Mouse (Mus musculus) liver, embryonic 13.5 days (tissue): ENCODE data around the gene Igfals. TPM values are rescaled to one million over a fixed set of nuclear protein-coding genes. Genes with fewer than 3 reads are reported as not detected.

Experiments used
- ATAC-seq: fragments of 200-750 bp; cut with Nextera tagmentation; 2 replicates; pipeline ENCODE4 v1.8.0; 2017; ENCODE audit warnings: low read depth, mild to moderate bottlenecking, moderate number of reproducible peaks, moderate library complexity
- DNase-seq: peaks from one replicate; pipeline ENCODE4 v3.0.0; 2022
- H3K27ac ChIP-seq: fragments of 300-500 bp; sonication (generic); 2 replicates; pipeline ENCODE4 v1.5.1; 2015; ENCODE audit warnings: moderate library complexity, mild to moderate bottlenecking, inconsistent platforms
- H3K27me3 ChIP-seq: fragments of 300-500 bp; sonication (generic); 2 replicates; pipeline ENCODE4 v1.6.1; 2015; ENCODE audit warnings: mild to moderate bottlenecking, inconsistent platforms
- H3K36me3 ChIP-seq: fragments of 300-500 bp; sonication (generic); 2 replicates; pipeline ENCODE4 v1.6.1; 2015; ENCODE audit warnings: mild to moderate bottlenecking, inconsistent platforms
- H3K4me1 ChIP-seq: fragments of 300-500 bp; sonication (generic); replicated peaks from 2 replicates; pipeline ENCODE4 v1.6.1; 2015; ENCODE audit warnings: inconsistent platforms
- H3K4me2 ChIP-seq: fragments of 300-500 bp; sonication (generic); 2 replicates; pipeline ENCODE4 v1.6.1; 2015; ENCODE audit warnings: inconsistent platforms, mild to moderate bottlenecking, moderate library complexity
- H3K4me3 ChIP-seq: fragments of 300-500 bp; sonication (generic); replicated peaks from 2 replicates; pipeline ENCODE4 v1.5.1; 2015; ENCODE audit warnings: mild to moderate bottlenecking, inconsistent platforms
- H3K9ac ChIP-seq: fragments of 300-500 bp; sonication (generic); 2 replicates; pipeline ENCODE4 v1.6.1; 2015; ENCODE audit warnings: mild to moderate bottlenecking, inconsistent platforms
- H3K9me3 ChIP-seq: fragments of 300-500 bp; sonication (generic); replicated peaks from 2 replicates; pipeline ENCODE4 v1.6.1; 2016; ENCODE audit warnings: inconsistent platforms
- WGBS: fragments of 180-500 bp; shearing (Covaris S2); methylation state at CpG from one replicate; pipeline ENCODE4 v1.1.7; 2015; ENCODE audit not compliant: insufficient replicate concordance; 5-methylcytosine and 5-hydroxymethylcytosine counted together
- polyA plus RNA-seq: library from polyadenylated mRNA; unstranded; fragments of >200 nt; fragmentation: Nextera tagmentation; extraction: Ambion mirVana; gene quantifications from 2 replicates; pipeline ENCODE4 v1.2.1, GENCODE M21; 2015

The Igfals gene
- polyA plus RNA-seq, 1 experiment from 2014 or later: 5.1 TPM

GRCm38 (mm10) chr17:24903767-24904166 lies 38.0 kb downstream of the Igfals start:
- H3K36me3 ChIP-seq: peaks cover 99% of the 10 kb centered on the region
- H3K9ac ChIP-seq: peak overlapping the region; percentile 67
- peaks cover 49% of the 10 kb centered on the region for H3K4me1 ChIP-seq
- no peaks in the 10 kb centered on the region for H3K9me3 ChIP-seq
- no peak overlapping the region; the same call in 1 of the 2 replicates for H3K4me2 ChIP-seq
- H3K27ac ChIP-seq: peak overlapping the region; percentile 98
- no peak overlapping the region for H3K4me3 ChIP-seq
- 86% methylated on average over 9 of the region's 9 CpGs for WGBS
- no peaks in the 10 kb centered on the region for H3K27me3 ChIP-seq
- DNase-seq: no peak
- ATAC-seq: no peak

- 95% methylated on average over 2 of the region's 2 CpGs for WGBS
- Histone ChIP-seq H3K4me2 (no peak overlapping the region), H3K9ac (peak overlapping the region; percentile 6; the same call in 1 of the 2 replicates), H3K27ac (peak overlapping the region; percentile 43; the same call in 1 of the 2 replicates), H3K4me3 (no peak overlapping the region), H3K36me3 (peaks cover 99% of the 10 kb centered on the region), H3K9me3 (no peaks in the 10 kb centered on the region), H3K27me3 (no peaks in the 10 kb centered on the region), H3K4me1 (peaks cover 26% of the 10 kb centered on the region)
- DNase-seq: no peak
- no peak for ATAC-seq
Measured at GRCm38 (mm10) chr17:24907591-24907990, 41.8 kb downstream of the Igfals start.

GRCm38 (mm10) chr17:24913984-24914383 lies 48.2 kb downstream of the Igfals start:
- Histone ChIP-seq H3K9ac (no peak overlapping the region), H3K36me3 (peaks cover 98% of the 10 kb centered on the region), H3K4me2 (no peak overlapping the region), H3K9me3 (no peaks in the 10 kb centered on the region), H3K4me3 (no peak overlapping the region), H3K27me3 (no peaks in the 10 kb centered on the region), H3K4me1 (no peaks in the 10 kb centered on the region), H3K27ac (no peak overlapping the region)
- DNase-seq: no peak
- no peak for ATAC-seq

- ATAC-seq (no peak), DNase-seq (no peak)
- 87% methylated on average over 1 of the region's 1 CpGs for WGBS
- H3K27ac ChIP-seq: no peak overlapping the region
- no peak overlapping the region for H3K4me2 ChIP-seq
- no peaks in the 10 kb centered on the region for H3K27me3 ChIP-seq
- no peaks in the 10 kb centered on the region for H3K4me1 ChIP-seq
- peaks cover 96% of the 10 kb centered on the region for H3K36me3 ChIP-seq
- H3K9ac ChIP-seq: no peak overlapping the region
- no peaks in the 10 kb centered on the region for H3K9me3 ChIP-seq
- H3K4me3 ChIP-seq: no peak overlapping the region
Measured at GRCm38 (mm10) chr17:24923246-24923645, 57.4 kb downstream of the Igfals start.

GRCm38 (mm10) chr17:24929506-24929905 lies 63.7 kb downstream of the Igfals start:
- Histone ChIP-seq H3K9ac (no peak overlapping the region), H3K4me2 (no peak overlapping the region), H3K4me1 (peaks cover 24% of the 10 kb centered on the region), H3K4me3 (no peak overlapping the region), H3K27ac (no peak overlapping the region), H3K36me3 (peaks cover 66% of the 10 kb centered on the region), H3K9me3 (no peaks in the 10 kb centered on the region), H3K27me3 (no peaks in the 10 kb centered on the region)
- DNase-seq (no peak), ATAC-seq (no peak)
- 87% methylated on average over 1 of the region's 1 CpGs for WGBS

Other genes with a start within 250 kb of the Igfals start
- gene Tsc2, start 233.4 kb upstream of the Igfals start, polyA plus RNA-seq: 18.6 and 22.4 TPM in 2 replicates
- gene Nthl1, start 233.3 kb upstream of the Igfals start, polyA plus RNA-seq: 8.4 and 9.2 TPM in 2 replicates
- gene Slc9a3r2, start 215.7 kb upstream of the Igfals start, polyA plus RNA-seq: 9.8 and 10.2 TPM in 2 replicates
- 0.24 and 0.28 TPM in 2 replicates for gene Npw, start 207.5 kb upstream of the Igfals start, polyA plus RNA-seq
- gene Zfp598, start 196.3 kb upstream of the Igfals start, polyA plus RNA-seq: 9.5 and 13.1 TPM in 2 replicates
- gene Syngr3, start 176.0 kb upstream of the Igfals start, polyA plus RNA-seq: 0.10 and 0.31 TPM in 2 replicates
- 41.3 and 47.7 TPM in 2 replicates for gene Gfer, start 169.8 kb upstream of the Igfals start, polyA plus RNA-seq
- gene Noxo1, start 169.8 kb upstream of the Igfals start, polyA plus RNA-seq: 0.14 and 0.34 TPM in 2 replicates
- gene Tbl3, start 158.3 kb upstream of the Igfals start, polyA plus RNA-seq: 53.0 and 53.2 TPM in 2 replicates
- 0.10 TPM in 1 of 2 replicates, not detected in the other for gene Rnf151, start 147.9 kb upstream of the Igfals start, polyA plus RNA-seq
- 1,350 and 1,469 TPM in 2 replicates for gene Rps2, start 147.9 kb upstream of the Igfals start, polyA plus RNA-seq
- gene Ndufb10, start 141.5 kb upstream of the Igfals start, polyA plus RNA-seq: 206 and 216 TPM in 2 replicates
- 0.10 TPM in 1 of 2 replicates, not detected in the other for gene Rpl3l, start 138.2 kb upstream of the Igfals start, polyA plus RNA-seq
- 21.3 and 21.8 TPM in 2 replicates for gene Msrb1, start 129.4 kb upstream of the Igfals start, polyA plus RNA-seq
- gene Hs3st6, start 113.0 kb upstream of the Igfals start, polyA plus RNA-seq: not detected in 2 replicates
- gene Meiob, start 61.7 kb upstream of the Igfals start, polyA plus RNA-seq: 1.5 and 1.6 TPM in 2 replicates
- gene Hagh, start 25.9 kb upstream of the Igfals start, polyA plus RNA-seq: 79.5 and 83.1 TPM in 2 replicates
- 34.6 and 34.9 TPM in 2 replicates for gene Fahd1, start 15.6 kb upstream of the Igfals start, polyA plus RNA-seq
- gene Nubp2, start 20.4 kb downstream of the Igfals start, polyA plus RNA-seq: 89.3 and 93.2 TPM in 2 replicates
- gene Spsb3, start 20.6 kb downstream of the Igfals start, polyA plus RNA-seq: 37.9 and 38.4 TPM in 2 replicates
- 13.8 and 14.6 TPM in 2 replicates for gene Eme2, start 29.1 kb downstream of the Igfals start, polyA plus RNA-seq
- gene Mrps34, start 29.1 kb downstream of the Igfals start, polyA plus RNA-seq: 84.2 TPM in 2 replicates
- 65.6 and 66.8 TPM in 2 replicates for gene Nme3, start 30.5 kb downstream of the Igfals start, polyA plus RNA-seq
- gene Mapk8ip3, start 71.0 kb downstream of the Igfals start, polyA plus RNA-seq: 7.6 and 8.6 TPM in 2 replicates
- 75.1 and 86.8 TPM in 2 replicates for gene Jpt2, start 94.7 kb downstream of the Igfals start, polyA plus RNA-seq
- 2.8 and 3.8 TPM in 2 replicates for gene Cramp1l, start 149.8 kb downstream of the Igfals start, polyA plus RNA-seq
- gene Ift140, start 150.1 kb downstream of the Igfals start, polyA plus RNA-seq: 94.4 and 99.3 TPM in 2 replicates
- gene Tmem204, start 217.6 kb downstream of the Igfals start, polyA plus RNA-seq: 5.2 and 5.6 TPM in 2 replicates
- 16.3 and 18.2 TPM in 2 replicates for gene Telo2, start 250.0 kb downstream of the Igfals start, polyA plus RNA-seq